7 mouse cellular contexts compared by ENCODE assay signal in the genomic region with DNA sequence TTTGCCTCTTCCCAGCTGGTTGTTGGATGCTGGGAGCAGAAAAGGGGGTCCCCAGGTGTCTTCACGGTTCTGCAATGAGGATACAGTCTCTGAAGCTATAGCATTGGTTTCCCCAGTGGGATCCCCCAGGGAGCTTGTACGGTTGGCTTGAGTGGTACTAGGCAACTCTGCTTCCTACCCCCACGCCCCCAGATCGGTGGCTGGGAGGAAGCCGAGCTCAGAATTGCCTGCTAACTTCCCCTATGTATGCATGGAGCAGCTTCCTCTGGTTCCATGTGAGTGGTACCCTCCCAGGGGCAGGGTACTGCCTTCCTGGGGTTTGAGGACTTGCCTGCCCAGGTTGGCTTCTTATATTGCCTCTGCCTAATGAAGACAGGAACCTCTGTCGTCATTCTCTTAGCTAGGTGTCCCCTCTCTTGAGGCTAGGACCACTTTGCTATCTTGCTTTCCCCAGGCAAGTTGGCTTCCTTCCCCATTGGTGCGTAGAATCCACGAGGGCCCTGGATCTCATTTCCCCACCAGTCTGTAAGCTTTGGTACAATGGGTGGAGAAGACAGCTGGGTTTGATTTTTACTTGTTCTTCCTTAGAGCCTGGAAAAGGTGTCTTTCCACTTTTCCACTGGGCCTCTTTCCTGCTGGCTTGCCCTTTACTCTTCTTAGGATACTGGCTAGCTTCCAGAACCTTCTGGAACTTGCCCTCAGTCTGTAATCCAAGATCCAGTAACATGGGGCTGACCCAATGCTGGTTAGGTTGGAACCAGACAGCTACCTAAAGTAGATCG. TPM values are rescaled to one million over a fixed set of nuclear protein-coding genes. Genes with fewer than 3 reads are reported as not detected.
DNase-seq lines count a peak whose midpoint lies in the region; ATAC-seq and TF ChIP-seq lines count a peak whose summit lies in the region.

No protein-coding gene starts in this region.

- ATAC-seq in heart, embryonic 16.5 days (replicated peaks; ENCODE audit: extremely low read depth, insufficient read depth, low FRiP score) = no peak
- ATAC-seq in heart, embryonic 11.5 days (replicated peaks; ENCODE audit: insufficient number of reproducible peaks, low FRiP score, low TSS enrichment) = no peak
- ATAC-seq in forebrain, embryonic 15.5 days (replicated peaks) = no peak

- no peak overlapping the region for H3K4me3 ChIP-seq in heart, embryonic 16.5 days (ENCODE audit: low read length)
- H3K4me3 ChIP-seq in heart, embryonic 11.5 days (ENCODE audit: low read depth, low read length) = no peak overlapping the region
- H3K4me3 ChIP-seq in thymus, adult 2 months (ENCODE audit: control insufficient read depth, insufficient read depth, low read length) = no peak overlapping the region
- no peak overlapping the region for H3K4me3 ChIP-seq in forebrain, embryonic 15.5 days

- TF ChIP-seq CTCF in thymus, adult 2 months (IDR thresholded peaks at IDR 0.05; ENCODE audit: borderline replicate concordance, control insufficient read depth, extremely low read depth, insufficient read depth, low read length, poor library complexity) = no peak

- H3K27me3 ChIP-seq in heart, embryonic 16.5 days (ENCODE audit: control insufficient read depth, insufficient read depth, low read length) = no peaks in the 10 kb centered on the region
- no peaks in the 10 kb centered on the region for H3K27me3 ChIP-seq in heart, embryonic 11.5 days (ENCODE audit: control insufficient read depth, insufficient read depth, low read length)
- no peaks in the 10 kb centered on the region for H3K27me3 ChIP-seq in thymus, adult 2 months (ENCODE audit: control insufficient read depth, insufficient read depth, low read length)
- no peaks in the 10 kb centered on the region for H3K27me3 ChIP-seq in forebrain, embryonic 15.5 days

- peaks cover 42% of the 10 kb centered on the region for H3K4me1 ChIP-seq in heart, embryonic 16.5 days (ENCODE audit: control insufficient read depth, insufficient read depth, low read length)
- H3K4me1 ChIP-seq in heart, embryonic 11.5 days (ENCODE audit: control insufficient read depth, insufficient read depth, low read length) = peaks cover 28% of the 10 kb centered on the region
- H3K4me1 ChIP-seq in thymus, adult 2 months (replicated peaks; ENCODE audit: control insufficient read depth, insufficient read depth, low read length) = peaks cover 64% of the 10 kb centered on the region
- H3K4me1 ChIP-seq in forebrain, embryonic 15.5 days = peaks cover 28% of the 10 kb centered on the region

- no peak overlapping the region for H3K9ac ChIP-seq in heart, embryonic 16.5 days (ENCODE audit: low read length)
- H3K9ac ChIP-seq in heart, embryonic 11.5 days (ENCODE audit: low read depth, low read length) = no peak overlapping the region
- H3K9ac ChIP-seq in forebrain, embryonic 15.5 days (replicated peaks) = no peak overlapping the region

- no peak for DNase-seq in thymus, adult 2 months
- no peak for DNase-seq in thymus, postnatal 10 days (ENCODE audit: low spot score in 2 of 2)
- DNase-seq in kidney, adult 9 months = peak; percentile 91
- no peak for DNase-seq in MN1 (ENCODE audit: low spot score)

- H3K9me3 ChIP-seq in heart, embryonic 16.5 days (replicated peaks; ENCODE audit: control insufficient read depth, low read length) = no peaks in the 10 kb centered on the region
- H3K9me3 ChIP-seq in heart, embryonic 11.5 days (replicated peaks; ENCODE audit: control insufficient read depth, low read length) = no peaks in the 10 kb centered on the region
- H3K9me3 ChIP-seq in forebrain, embryonic 15.5 days = no peaks in the 10 kb centered on the region

- H3K27ac ChIP-seq in heart, embryonic 16.5 days (ENCODE audit: low read length) = peak overlapping the region; percentile 63
- H3K27ac ChIP-seq in heart, embryonic 11.5 days (ENCODE audit: low read depth, low read length) = no peak overlapping the region
- peak overlapping the region; percentile 36; the same call in 1 of the 2 replicates for H3K27ac ChIP-seq in thymus, adult 2 months (ENCODE audit: control insufficient read depth, insufficient read depth, low read length)
- H3K27ac ChIP-seq in forebrain, embryonic 15.5 days (replicated peaks) = no peak overlapping the region

- H3K36me3 ChIP-seq in heart, embryonic 16.5 days (ENCODE audit: control insufficient read depth, insufficient read depth) = peaks cover 5% of the 10 kb centered on the region
- peaks cover 10% of the 10 kb centered on the region for H3K36me3 ChIP-seq in heart, embryonic 11.5 days (ENCODE audit: control insufficient read depth, insufficient read depth, low read length)
- H3K36me3 ChIP-seq in thymus, adult 2 months (ENCODE audit: control insufficient read depth, insufficient read depth, low read length) = no peaks in the 10 kb centered on the region; the same call in 1 of the 2 replicates
- peaks cover 17% of the 10 kb centered on the region for H3K36me3 ChIP-seq in forebrain, embryonic 15.5 days

- 56% methylated on average over 9 of the region's 9 CpGs for WGBS in heart, embryonic 16.5 days
- 67% methylated on average over 9 of the region's 9 CpGs for WGBS in heart, embryonic 11.5 days (ENCODE audit: insufficient replicate concordance)
- WGBS in thymus, adult 2 months = 35% methylated on average over 9 of the region's 9 CpGs
- WGBS in forebrain, embryonic 15.5 days = 75% methylated on average over 9 of the region's 9 CpGs

- no peak overlapping the region for H3K4me2 ChIP-seq in heart, embryonic 16.5 days (ENCODE audit: low read depth, low read length)
- H3K4me2 ChIP-seq in heart, embryonic 11.5 days = no peak overlapping the region
- H3K4me2 ChIP-seq in forebrain, embryonic 15.5 days (replicated peaks) = no peak overlapping the region

- TF ChIP-seq POLR2A in thymus, adult 2 months (IDR thresholded peaks at IDR 0.05; ENCODE audit: control insufficient read depth, extremely low read depth, insufficient read depth, low read length, poor library complexity) = no peak

RNA-seq across cellular contexts. Expression of gene Bcl9l, which starts 29.5 kb away (rescaled TPM):
- 11.1 and 11.3 TPM in 2 replicates for polyA plus RNA-seq in heart, embryonic 16.5 days (2015; fragmentation: Nextera tagmentation; extraction: Ambion mirVana)
- 8.7 and 9.3 TPM in 2 replicates for polyA plus RNA-seq in heart, embryonic 11.5 days (2014; fragmentation: Nextera tagmentation; extraction: Ambion mirVana)
- 38.7 and 50.4 TPM in 2 replicates for polyA plus RNA-seq in thymus, adult 2 months (2012; rRNA removed)
- 13.6 and 14.4 TPM in 2 replicates for polyA plus RNA-seq in forebrain, embryonic 15.5 days (2015; fragmentation: Nextera tagmentation; extraction: Ambion mirVana)

RNA-seq across cellular contexts. Expression of gene Cxcr5, which starts 49.6 kb away (rescaled TPM):
- polyA plus RNA-seq in heart, embryonic 16.5 days (2015; fragmentation: Nextera tagmentation; extraction: Ambion mirVana) = 0.17 and 0.35 TPM in 2 replicates
- 0.06 TPM in 1 of 2 replicates, not detected in the other for polyA plus RNA-seq in heart, embryonic 11.5 days (2014; fragmentation: Nextera tagmentation; extraction: Ambion mirVana)
- polyA plus RNA-seq in thymus, adult 2 months (2012; rRNA removed) = 7.7 and 9.9 TPM in 2 replicates
- polyA plus RNA-seq in forebrain, embryonic 15.5 days (2015; fragmentation: Nextera tagmentation; extraction: Ambion mirVana) = 0.06 TPM in 1 of 2 replicates, not detected in the other

RNA-seq across cellular contexts. Expression of gene Upk2, which starts 57.4 kb away (rescaled TPM):
- polyA plus RNA-seq in heart, embryonic 16.5 days (2015; fragmentation: Nextera tagmentation; extraction: Ambion mirVana) = 0.50 TPM in 1 of 2 replicates, not detected in the other
- polyA plus RNA-seq in heart, embryonic 11.5 days (2014; fragmentation: Nextera tagmentation; extraction: Ambion mirVana) = 0.14 TPM in 1 of 2 replicates, not detected in the other
- 1.4 and 1.6 TPM in 2 replicates for polyA plus RNA-seq in thymus, adult 2 months (2012; rRNA removed)
- not detected in 2 replicates for polyA plus RNA-seq in forebrain, embryonic 15.5 days (2015; fragmentation: Nextera tagmentation; extraction: Ambion mirVana)

Comparison
In these comparisons a context has a peak if more than half of its experiments do, and no peak if none do; other contexts are left out.
1. H3K27ac ChIP-seq: peak in heart, embryonic 16.5 days (single experiment) and thymus, adult 2 months (single experiment); none in heart, embryonic 11.5 days (single experiment) and forebrain, embryonic 15.5 days (single experiment).